Mouse (Mus musculus): Measurements from ENCODE around the gene Gm5797. TPM values are rescaled to one million over a fixed set of nuclear protein-coding genes. Genes with fewer than 3 reads are reported as not detected.
"Not testable (repeated sequence)": the region's sequence is repeated elsewhere in the genome, so short reads cannot be mapped to it uniquely, and the experiment has no call there.

Gene Gm5797
- total RNA-seq (2022) = not detected

GRCm38 (mm10) chr14:7332295-7332694, at the start of gene Gm5797:
Gene Gm5797, minus strand, starts transcription at chr14:7332395.
- DNase-seq (ENCODE audit: low spot score in 2 of 2) = not testable (repeated sequence)

- DNase-seq (ENCODE audit: low spot score in 2 of 2) = not testable (repeated sequence)
These were observed 32.8 kb upstream of the Gm5797 start, which contains the start of gene Gm8374 for GRCm38 (mm10) chr14:7365034-7365433. Gene Gm8374, minus strand, starts transcription at chr14:7365134.

GRCm38 (mm10) chr14:7315093-7315492, 17.1 kb downstream of the Gm5797 start:
- DNase-seq (ENCODE audit: low spot score in 2 of 2) = not testable (repeated sequence)

- peak in 1 of 2 experiments; percentile 1 for DNase-seq (ENCODE audit: low spot score in 2 of 2)
These were observed 17.5 kb downstream of the Gm5797 start, which contains the start of gene Gm3739 for GRCm38 (mm10) chr14:7314661-7315060. Gene Gm3739, minus strand, starts transcription at chr14:7315049.

Other genes starting within 250 kb of the Gm5797 start
- gene Gm3696, start 231.8 kb downstream of the Gm5797 start, total RNA-seq (2022) = under 1 TPM in 2 of 4 experiments, not detected in 2; 0.20 to 0.24 TPM
- gene Gm6676, start 207.0 kb downstream of the Gm5797 start, total RNA-seq (2022) = not detected
- not detected for gene Gm3512, start 157.9 kb downstream of the Gm5797 start, total RNA-seq (2022)
- not detected for gene Gm16434, start 137.9 kb downstream of the Gm5797 start, total RNA-seq (2022)
- gene Gm3727, start 67.7 kb downstream of the Gm5797 start, total RNA-seq (2022) = not detected
- gene Gm3739, start 17.3 kb downstream of the Gm5797 start, total RNA-seq (2022) = not detected
- not detected for gene Gm8374, start 32.7 kb upstream of the Gm5797 start, total RNA-seq (2022)
- not detected for gene Gm3755, start 118.5 kb upstream of the Gm5797 start, total RNA-seq (2022)
- gene Gm3752, start 151.4 kb upstream of the Gm5797 start, total RNA-seq (2022) = under 1 TPM in 1 of 4 experiments, not detected in 3; 0.83 TPM
- under 1 TPM in 2 of 4 experiments, not detected in 2; 0.19 to 0.27 TPM for gene Gm3558, start 236.2 kb upstream of the Gm5797 start, total RNA-seq (2022)